Mouse (Mus musculus) erythroblast, embryonic 14.5 days (primary cell): Measurements from ENCODE around the gene Atp8b2. TPM values are rescaled to one million over a fixed set of nuclear protein-coding genes. Genes with fewer than 3 reads are reported as not detected.
A peak's percentile ranks its signal among the peaks of the same experiment; 100 is the strongest.

Source experiments
- H3K27me3 ChIP-seq: 2 replicates; pipeline ENCODE4 v1.6.1; 2012; ENCODE audit warnings: inconsistent platforms; ENCODE audit not compliant: control insufficient read depth
- H3K36me3 ChIP-seq: 2 replicates; pipeline ENCODE4 v1.6.1; 2012; ENCODE audit warnings: mild to moderate bottlenecking, inconsistent platforms; ENCODE audit not compliant: control insufficient read depth
- H3K4me1 ChIP-seq: 2 replicates; pipeline ENCODE4 v1.6.1; 2012; ENCODE audit warnings: inconsistent platforms; ENCODE audit not compliant: control insufficient read depth
- H3K4me3 ChIP-seq: replicated peaks from 2 replicates; pipeline ENCODE3; 2012; ENCODE audit warnings: moderate library complexity, mild to moderate bottlenecking, inconsistent platforms
- H3K9me3 ChIP-seq: 2 replicates; pipeline ENCODE4 v1.6.1; 2012; ENCODE audit warnings: low read length, inconsistent platforms, mixed read lengths; ENCODE audit not compliant: control insufficient read depth
- GATA1 ChIP-seq: IDR thresholded peaks from 2 replicates; pipeline ENCODE4 v1.6.1; 2012; ENCODE audit warnings: low read length, inconsistent platforms, mixed read lengths
- TAL1 ChIP-seq: IDR thresholded peaks from 3 replicates; pipeline ENCODE4 v1.6.1; 2012; ENCODE audit warnings: low read length, inconsistent platforms, mixed read lengths
- polyA plus RNA-seq: library from polyadenylated mRNA; stranded (reverse); fragments of >175 nt; gene quantifications from 2 replicates; pipeline ENCODE4 v1.2.3, GENCODE M21; 2012

Atp8b2 gene
- polyA plus RNA-seq, 1 experiment: 0.03 TPM

DNA sequence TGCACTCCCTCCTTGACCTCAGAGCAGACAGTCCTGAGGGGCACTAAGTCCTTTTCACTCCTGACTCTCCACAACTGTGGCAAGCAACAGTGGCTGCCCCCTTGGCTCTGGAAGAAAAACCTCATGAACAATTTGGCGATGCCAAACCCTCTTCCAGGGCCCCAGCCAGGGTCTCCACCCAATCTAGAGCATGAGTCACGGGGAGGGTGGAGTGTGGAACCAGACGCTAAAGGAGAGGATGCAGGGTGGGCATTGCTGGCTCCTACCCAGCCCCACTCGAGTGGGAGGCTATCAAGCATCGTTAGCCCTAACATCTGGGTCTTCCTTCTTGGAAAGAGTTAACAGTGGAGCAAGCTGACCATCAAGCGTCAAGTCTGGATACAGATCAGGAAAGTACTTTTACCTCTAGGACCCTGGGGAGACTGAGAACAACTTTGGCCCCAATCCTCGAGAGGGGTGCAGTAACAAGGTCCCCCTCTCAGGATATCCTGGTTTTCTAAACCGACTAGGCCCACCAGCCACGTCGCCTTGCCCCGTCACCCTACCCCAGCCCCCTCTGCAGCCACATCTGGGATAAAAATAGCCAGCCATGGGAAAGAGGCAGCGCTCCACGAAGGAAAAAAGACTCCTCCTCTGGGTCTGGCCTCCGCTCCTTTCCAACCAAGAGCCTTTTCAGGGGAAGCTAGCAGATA, 1.1 kb downstream of the Atp8b2 start:
- no peaks in the 10 kb centered on the region; the same call in 1 of the 2 replicates for H3K36me3 ChIP-seq

DNA sequence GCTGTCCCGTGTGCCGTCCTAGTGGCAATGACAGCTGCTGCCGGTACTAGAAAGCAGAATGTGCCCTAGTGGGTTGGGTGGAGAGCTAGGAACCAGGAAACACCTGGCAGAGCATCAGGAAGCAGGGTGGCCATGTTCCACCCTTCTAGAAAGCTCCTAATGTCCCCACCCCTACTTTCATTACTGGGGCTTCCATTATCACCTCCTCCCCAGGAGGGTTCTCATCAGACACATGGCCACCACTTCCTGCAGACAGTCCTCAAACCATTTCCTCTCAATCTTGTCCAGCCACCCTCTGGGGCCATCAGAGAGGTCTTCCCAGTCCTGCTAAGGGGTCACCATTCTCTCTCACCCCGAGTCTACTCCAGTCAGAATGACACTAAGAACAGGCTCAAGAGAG, 1.9 kb downstream of the Atp8b2 start:
- H3K27me3 ChIP-seq: peaks cover 66% of the 10 kb centered on the region
- H3K4me1 ChIP-seq: peaks cover 14% of the 10 kb centered on the region
- TF ChIP-seq TAL1: no peak
- TF ChIP-seq GATA1: no peak
- no peaks in the 10 kb centered on the region; the same call in 1 of the 2 replicates for H3K36me3 ChIP-seq
- no peak overlapping the region for H3K4me3 ChIP-seq
- no peaks in the 10 kb centered on the region for H3K9me3 ChIP-seq

More for the DNA sequence above, 1.1 kb downstream of the Atp8b2 start:
- H3K27me3 ChIP-seq: peaks cover 66% of the 10 kb centered on the region
- H3K9me3 ChIP-seq: no peaks in the 10 kb centered on the region
- peak overlapping the region; percentile 46 for H3K4me3 ChIP-seq
- H3K4me1 ChIP-seq: peaks cover 14% of the 10 kb centered on the region
- TF ChIP-seq TAL1 (no peak), GATA1 (no peak)

DNA sequence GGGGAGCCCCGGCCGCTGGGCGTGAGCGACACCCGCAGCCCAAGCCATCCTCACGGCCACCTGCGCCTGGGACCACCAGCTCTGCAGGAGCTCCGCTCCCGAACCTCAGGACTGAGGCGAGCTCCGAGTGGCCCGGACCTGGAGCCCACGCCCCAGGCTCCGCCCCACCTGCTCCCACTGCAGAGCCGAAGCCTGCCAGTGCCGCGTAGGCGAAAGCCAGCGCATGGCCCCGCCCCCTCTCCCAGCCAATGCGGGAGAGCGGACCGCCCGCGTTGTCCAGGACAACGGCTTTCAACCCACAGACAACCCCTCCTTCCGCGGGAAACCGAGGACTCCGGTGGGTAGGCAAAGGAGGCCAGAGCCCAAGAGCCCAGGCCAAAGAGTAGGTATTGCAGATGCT, 2.8 kb downstream of the Atp8b2 start:
- TF ChIP-seq GATA1 (no peak), TAL1 (no peak)
- Histone ChIP-seq H3K4me1 (peaks cover 14% of the 10 kb centered on the region), H3K4me3 (peak overlapping the region; percentile 43), H3K9me3 (no peaks in the 10 kb centered on the region), H3K27me3 (peaks cover 65% of the 10 kb centered on the region), H3K36me3 (no peaks in the 10 kb centered on the region; the same call in 1 of the 2 replicates)

DNA sequence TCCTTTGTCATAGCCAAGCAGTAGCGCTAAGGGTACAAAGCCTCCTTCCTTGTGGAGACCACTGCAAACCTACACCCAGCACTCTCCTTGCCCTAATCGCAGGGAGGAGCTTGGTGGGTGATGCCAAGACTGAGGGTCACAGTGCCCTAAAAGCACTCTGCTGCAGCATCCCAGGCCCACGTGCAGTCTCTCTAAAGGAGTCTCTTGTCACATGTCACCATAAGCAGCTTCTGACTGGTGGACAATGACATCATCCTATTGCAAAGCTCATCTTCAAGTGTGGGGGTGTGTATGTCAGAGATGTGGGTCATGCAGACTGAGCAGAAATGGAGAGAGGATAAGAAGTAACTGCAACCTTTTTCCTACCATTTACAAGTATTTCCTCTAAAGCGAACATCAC, 3.9 kb downstream of the Atp8b2 start:
- TF ChIP-seq TAL1 (no peak), GATA1 (no peak)
- H3K27me3 ChIP-seq: peaks cover 59% of the 10 kb centered on the region
- no peaks in the 10 kb centered on the region for H3K9me3 ChIP-seq
- H3K4me1 ChIP-seq: peaks cover 14% of the 10 kb centered on the region
- H3K36me3 ChIP-seq: no peaks in the 10 kb centered on the region; the same call in 1 of the 2 replicates
- no peak overlapping the region for H3K4me3 ChIP-seq

DNA sequence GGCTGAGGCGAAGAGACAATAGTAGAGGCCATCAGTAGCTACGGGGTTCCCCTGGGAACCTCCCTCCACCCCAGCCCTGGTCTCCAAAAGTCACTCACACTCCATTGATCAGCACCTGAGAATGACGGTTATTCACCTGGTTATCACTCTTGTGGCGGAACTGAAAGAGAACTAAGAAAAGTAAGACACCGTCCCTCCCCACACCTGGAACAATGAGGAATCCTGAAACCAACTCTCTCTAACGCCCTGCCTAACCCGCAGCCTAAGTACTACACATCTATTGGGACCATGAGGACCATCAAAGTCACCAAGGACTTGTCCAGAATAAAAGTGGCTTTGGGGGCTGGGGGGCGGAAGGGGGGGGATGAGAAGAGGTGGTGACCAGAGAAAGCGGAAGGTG, 5.4 kb downstream of the Atp8b2 start:
- H3K4me3 ChIP-seq: no peak overlapping the region
- TF ChIP-seq GATA1 (no peak), TAL1 (no peak)
- no peaks in the 10 kb centered on the region; the same call in 1 of the 2 replicates for H3K36me3 ChIP-seq
- peaks cover 11% of the 10 kb centered on the region for H3K4me1 ChIP-seq
- H3K9me3 ChIP-seq: no peaks in the 10 kb centered on the region
- peaks cover 44% of the 10 kb centered on the region for H3K27me3 ChIP-seq

DNA sequence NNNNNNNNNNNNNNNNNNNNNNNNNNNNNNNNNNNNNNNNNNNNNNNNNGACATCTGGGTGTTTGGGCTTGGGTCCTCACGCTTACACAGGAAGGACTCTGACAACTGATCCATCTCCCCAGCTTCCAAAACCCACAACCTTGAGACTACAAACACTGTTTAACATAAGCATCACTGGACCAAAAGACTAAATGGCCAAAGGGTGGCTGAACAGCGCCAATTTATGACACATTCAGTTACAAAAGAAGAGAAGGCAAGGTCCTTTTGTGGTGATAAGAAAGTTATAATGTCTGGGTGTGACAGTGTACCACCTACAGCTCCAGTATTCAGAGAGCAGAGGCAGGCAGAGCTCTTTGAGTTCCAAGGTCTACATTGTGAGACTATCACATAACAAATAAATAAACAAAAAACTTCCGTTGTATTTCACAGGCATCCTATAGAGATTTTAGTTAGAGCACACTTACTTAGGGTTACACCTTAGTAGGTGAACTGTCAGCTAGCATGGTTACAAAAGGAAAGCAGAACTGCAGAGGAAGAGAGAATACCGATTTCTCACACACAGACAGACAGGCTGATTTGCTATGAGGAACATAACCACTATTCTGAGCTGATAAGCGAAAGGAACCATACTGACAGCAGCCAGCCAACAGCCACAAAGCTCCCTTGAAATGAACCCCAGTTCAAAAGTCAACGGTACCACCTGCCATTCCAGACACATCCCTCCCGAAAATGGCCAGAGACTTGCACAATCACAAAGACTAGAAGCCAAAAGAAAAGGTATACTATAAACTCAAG, 6.9 kb downstream of the Atp8b2 start:
- TF ChIP-seq GATA1 (no peak), TAL1 (no peak)
- H3K4me1 ChIP-seq: peaks cover 9% of the 10 kb centered on the region
- H3K9me3 ChIP-seq: no peaks in the 10 kb centered on the region
- peaks cover 29% of the 10 kb centered on the region for H3K27me3 ChIP-seq
- H3K36me3 ChIP-seq: no peaks in the 10 kb centered on the region; the same call in 1 of the 2 replicates
- H3K4me3 ChIP-seq: no peak overlapping the region

DNA sequence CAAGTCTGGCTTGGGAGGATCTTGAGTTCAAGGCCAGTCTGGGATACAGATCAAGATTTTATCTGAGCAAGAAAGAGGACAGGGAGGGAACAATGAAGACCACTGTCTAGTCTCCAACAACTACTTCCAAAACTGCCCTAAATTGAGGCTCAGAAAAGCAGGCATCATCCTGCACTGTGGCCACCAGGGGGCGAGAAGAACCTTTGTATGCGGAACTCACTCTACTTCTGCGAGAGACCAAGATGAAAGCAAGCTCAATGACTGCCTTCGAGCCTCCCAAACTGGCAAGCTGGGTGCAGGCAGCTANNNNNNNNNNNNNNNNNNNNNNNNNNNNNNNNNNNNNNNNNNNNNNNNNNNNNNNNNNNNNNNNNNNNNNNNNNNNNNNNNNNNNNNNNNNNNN, 9.9 kb downstream of the Atp8b2 start:
- TF ChIP-seq TAL1: no peak
- TF ChIP-seq GATA1: no peak
- Histone ChIP-seq H3K36me3 (no peaks in the 10 kb centered on the region; the same call in 1 of the 2 replicates), H3K9me3 (no peaks in the 10 kb centered on the region), H3K27me3 (no peaks in the 10 kb centered on the region), H3K4me3 (no peak overlapping the region), H3K4me1 (no peaks in the 10 kb centered on the region)

DNA sequence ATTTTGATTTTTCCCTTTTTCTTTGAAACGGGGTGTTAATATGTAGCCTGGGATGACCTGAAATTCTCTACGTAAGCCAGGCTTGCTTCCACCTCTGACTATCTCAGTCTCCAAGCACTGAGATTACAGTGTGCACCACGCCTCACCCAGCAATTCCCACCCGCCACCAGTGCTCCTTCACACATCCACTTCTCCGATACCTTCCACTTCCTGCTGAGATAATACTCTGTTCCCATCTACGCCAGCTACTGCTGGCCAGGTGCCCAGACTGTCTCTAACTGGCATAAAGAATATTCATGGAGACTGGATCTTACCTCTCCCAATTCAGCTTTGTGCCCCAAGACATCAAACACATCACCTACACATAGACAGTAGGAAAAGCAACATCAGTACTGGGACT, 14.7 kb downstream of the Atp8b2 start:
- Histone ChIP-seq H3K27me3 (no peaks in the 10 kb centered on the region), H3K36me3 (peaks cover 3% of the 10 kb centered on the region; the same call in 1 of the 2 replicates), H3K4me1 (no peaks in the 10 kb centered on the region), H3K4me3 (no peak overlapping the region), H3K9me3 (no peaks in the 10 kb centered on the region)
- TF ChIP-seq TAL1: no peak
- no peak for TF ChIP-seq GATA1

DNA sequence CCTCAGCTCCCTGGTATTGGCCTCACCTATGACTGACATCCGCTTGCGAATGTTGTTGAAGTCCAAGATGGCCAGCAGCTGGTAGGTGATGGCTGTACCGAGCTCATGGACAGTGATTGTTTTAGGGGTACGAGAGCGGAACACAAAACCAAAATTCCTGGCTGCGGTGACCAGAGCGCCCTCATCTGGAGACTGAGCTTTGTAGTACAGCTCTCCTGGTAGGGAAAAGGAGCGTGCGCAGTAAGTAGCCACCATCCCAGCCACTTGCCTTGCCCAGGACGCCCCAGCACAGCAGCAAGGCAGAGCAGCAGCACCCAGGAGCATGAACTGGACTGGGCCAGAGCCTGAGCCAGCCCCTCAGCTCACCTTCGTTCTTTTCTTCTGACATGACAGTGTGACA, 15.3 kb downstream of the Atp8b2 start:
- no peaks in the 10 kb centered on the region for H3K4me1 ChIP-seq
- peaks cover 8% of the 10 kb centered on the region; the same call in 1 of the 2 replicates for H3K36me3 ChIP-seq
- H3K9me3 ChIP-seq: no peaks in the 10 kb centered on the region
- no peaks in the 10 kb centered on the region for H3K27me3 ChIP-seq
- TF ChIP-seq TAL1 (no peak), GATA1 (no peak)
- H3K4me3 ChIP-seq: no peak overlapping the region
